Mouse (Mus musculus): Measurements from ENCODE around the gene Skor1.

GRCm38 (mm10) chr9:63140211-63140610 is 8.6 kb downstream of the Skor1 start:
- no peak for TF ChIP-seq POLR2A (IDR thresholded peaks at IDR 0.05; ENCODE audit: borderline replicate concordance, low read depth, low read length)
- no peak for TF ChIP-seq CTCF (IDR thresholded peaks at IDR 0.05; ENCODE audit: low read depth, low read length)

Data from bone marrow macrophage, adult 2 months (primary cell).